Mouse (Mus musculus): ENCODE data around the gene Olfr716. TPM values are rescaled to one million over a fixed set of nuclear protein-coding genes. Genes with fewer than 3 reads are reported as not detected.
"Not testable (repeated sequence)": the region's sequence is repeated elsewhere in the genome, so short reads cannot be mapped to it uniquely, and the experiment has no call there.

Olfr716 gene
- polyA plus RNA-seq (2015; fragmentation: Nextera tagmentation; extraction: Ambion mirVana), result not detected in 2 replicates

DNA sequence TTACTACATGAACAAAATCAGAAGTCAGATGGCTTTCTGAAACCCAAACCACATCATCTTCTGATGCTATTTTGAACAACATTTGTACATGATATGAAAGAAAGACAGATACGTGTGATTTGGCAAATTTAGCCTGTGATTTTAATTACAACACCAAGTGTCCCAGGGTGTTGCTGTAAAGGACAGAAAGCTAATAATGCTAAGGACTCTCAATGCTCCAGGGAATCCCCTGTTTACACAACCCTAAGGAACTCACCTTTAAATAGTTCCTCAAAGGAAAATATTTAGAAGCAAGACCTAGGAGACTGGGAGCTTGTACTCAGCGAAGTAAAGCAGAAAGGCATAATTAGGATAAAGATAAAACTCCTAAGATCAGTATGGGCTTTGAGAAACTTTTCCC is at the start of gene Olfr716:
Gene Olfr716, plus strand, starts transcription at position 301 of the 400 bp plus-strand sequence.
- H3K4me3 ChIP-seq; H3K27ac ChIP-seq; H3K36me3 ChIP-seq (replicated peaks); ATAC-seq (replicated peaks); H3K9me3 ChIP-seq; H3K27me3 ChIP-seq (replicated peaks); H3K4me2 ChIP-seq; H3K4me1 ChIP-seq; H3K9ac ChIP-seq: not testable (repeated sequence)
- 75% methylated on average over 2 of the region's 2 CpGs for WGBS

DNA sequence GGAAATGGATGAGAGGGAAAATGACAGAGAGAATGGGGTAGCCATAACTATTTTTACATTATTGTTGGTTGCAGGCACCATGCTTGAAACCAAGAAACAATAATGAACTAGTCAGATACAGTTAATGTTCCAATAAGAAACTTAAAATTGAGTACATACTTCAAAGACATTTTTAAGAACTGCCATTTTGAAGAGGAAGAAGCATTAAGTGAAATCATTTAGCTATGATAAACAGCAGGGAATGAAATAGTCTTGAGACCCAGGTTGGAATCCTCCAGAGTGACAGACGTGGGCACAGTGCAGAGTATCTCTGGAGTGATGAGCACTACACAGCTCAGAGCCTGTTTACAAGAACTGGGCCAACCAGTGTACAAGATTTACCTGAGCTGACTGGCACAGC is 45.2 kb upstream of the Olfr716 start, which contains the start of gene Olfr17:
Gene Olfr17, plus strand, starts transcription at position 301 of the 400 bp plus-strand sequence.
- no peak for ATAC-seq (replicated peaks)
- no peak within 1 kb of the TSS for H3K4me2 ChIP-seq
- no peak within 1 kb of the TSS for H3K9ac ChIP-seq
- H3K4me3 ChIP-seq, result no peak within 1 kb of the TSS
- H3K36me3 ChIP-seq (replicated peaks), result no peaks in the 10 kb centered on the region
- H3K9me3 ChIP-seq, result no peaks in the 10 kb centered on the region
- H3K27me3 ChIP-seq (replicated peaks), result no peaks in the 10 kb centered on the region
- H3K27ac ChIP-seq, result no peak within 1 kb of the TSS
- no peaks in the 10 kb centered on the region for H3K4me1 ChIP-seq
- 45% methylated on average over 1 of the region's 1 CpGs for WGBS

DNA sequence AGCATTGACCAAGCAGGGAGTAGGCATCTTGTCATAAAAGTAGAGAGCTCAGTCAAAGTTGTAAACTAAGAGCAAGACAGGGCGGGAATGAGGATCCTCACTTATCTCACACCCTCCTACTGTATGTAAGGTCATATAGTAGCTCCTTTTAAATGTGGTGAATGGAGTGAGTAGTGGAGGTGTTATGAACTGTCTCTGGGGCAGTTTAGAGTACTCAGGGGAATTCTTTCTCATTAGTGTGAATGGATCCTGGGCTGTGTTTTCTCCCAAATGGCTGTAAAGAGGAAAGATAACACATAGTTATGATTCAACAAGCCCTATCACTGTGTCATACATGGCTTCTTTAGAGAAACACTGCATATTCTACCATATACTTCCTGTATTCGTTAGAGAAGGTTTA is 27.9 kb upstream of the Olfr716 start, which contains the start of gene Olfr715b:
Gene Olfr715b, minus strand, starts transcription at position 101 of the 400 bp plus-strand sequence.
- 89% methylated on average over 2 of the region's 2 CpGs for WGBS

DNA sequence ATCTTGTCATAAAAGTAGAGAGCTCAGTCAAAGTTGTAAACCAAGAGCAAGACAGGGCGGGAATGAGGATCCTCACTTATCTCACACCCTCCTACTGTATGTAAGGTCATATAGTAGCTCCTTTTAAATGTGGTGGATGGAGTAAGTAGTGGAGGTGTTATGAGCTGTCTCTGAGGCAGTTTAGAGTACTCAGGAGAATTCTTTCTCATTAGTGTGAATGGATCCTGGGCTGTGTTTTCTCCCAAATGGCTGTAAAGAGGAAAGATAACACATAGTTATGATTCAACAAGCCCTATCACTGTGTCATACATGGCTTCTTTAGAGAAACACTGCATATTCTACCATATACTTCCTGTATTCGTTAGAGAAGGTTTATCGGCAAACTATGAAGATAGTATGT is 7.1 kb upstream of the Olfr716 start, which contains the start of gene Olfr715:
Gene Olfr715, minus strand, starts transcription at position 101 of the 400 bp plus-strand sequence.
- 90% methylated on average over 3 of the region's 3 CpGs for WGBS
- not testable (repeated sequence) for ATAC-seq (replicated peaks)

More for the DNA sequence above, 27.9 kb upstream of the Olfr716 start, which contains the start of gene Olfr715b:
- not testable (repeated sequence) for H3K4me1 ChIP-seq; H3K9me3 ChIP-seq; H3K9ac ChIP-seq; H3K36me3 ChIP-seq (replicated peaks); H3K4me2 ChIP-seq; H3K4me3 ChIP-seq; H3K27me3 ChIP-seq (replicated peaks); ATAC-seq (replicated peaks); H3K27ac ChIP-seq

DNA sequence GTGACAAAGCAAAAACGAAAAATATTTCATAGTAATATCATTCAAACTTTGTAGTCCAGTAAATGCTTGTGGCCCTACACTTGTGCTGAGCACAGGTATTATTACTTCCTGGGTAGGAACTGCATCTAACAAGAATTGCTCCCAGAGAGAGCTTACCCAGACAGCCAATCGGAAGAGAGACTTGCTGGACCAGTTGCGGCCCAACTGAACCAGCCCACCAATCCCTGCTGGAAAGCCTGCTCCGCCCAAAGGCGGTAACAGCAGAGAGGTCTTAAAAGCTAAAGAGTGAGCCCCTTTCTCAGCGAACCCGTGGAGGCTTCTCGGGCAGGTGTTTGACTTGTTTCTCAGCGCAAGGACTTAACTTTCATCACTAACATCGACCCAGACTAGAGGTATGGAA is 28.6 kb downstream of the Olfr716 start, which contains the start of gene Nlrp14:
Gene Nlrp14, plus strand, starts transcription at position 301 of the 400 bp plus-strand sequence.
- Histone ChIP-seq H3K4me2 (no peak within 1 kb of the TSS), H3K4me1 (no peaks in the 10 kb centered on the region), H3K36me3 (replicated peaks) (no peaks in the 10 kb centered on the region), H3K4me3 (no peak within 1 kb of the TSS), H3K27me3 (replicated peaks) (no peaks in the 10 kb centered on the region), H3K9ac (no peak within 1 kb of the TSS), H3K9me3 (no peaks in the 10 kb centered on the region), H3K27ac (no peak within 1 kb of the TSS)
- WGBS, result 86% methylated on average over 10 of the region's 10 CpGs
- ATAC-seq (replicated peaks), result no peak

More for the DNA sequence above, 7.1 kb upstream of the Olfr716 start, which contains the start of gene Olfr715:
- H3K4me3 ChIP-seq; H3K27me3 ChIP-seq (replicated peaks); H3K4me1 ChIP-seq; H3K36me3 ChIP-seq (replicated peaks); H3K27ac ChIP-seq; H3K9me3 ChIP-seq; H3K4me2 ChIP-seq; H3K9ac ChIP-seq: not testable (repeated sequence)

GRCm38 (mm10) chr7:107180406-107180805 is 42.3 kb downstream of the Olfr716 start:
- Histone ChIP-seq H3K9me3 (no peaks in the 10 kb centered on the region), H3K4me2 (no peak overlapping the region), H3K4me3 (no peak overlapping the region), H3K4me1 (no peaks in the 10 kb centered on the region), H3K27ac (no peak overlapping the region), H3K9ac (no peak overlapping the region), H3K27me3 (replicated peaks) (no peaks in the 10 kb centered on the region), H3K36me3 (replicated peaks) (no peaks in the 10 kb centered on the region)
- no peak for ATAC-seq (replicated peaks)
- WGBS, result 48% methylated on average over 2 of the region's 2 CpGs

Other genes starting within 250 kb of the Olfr716 start
- gene Olfr707, start 237.1 kb upstream of the Olfr716 start, polyA plus RNA-seq (2015; fragmentation: Nextera tagmentation; extraction: Ambion mirVana), result not detected in 2 replicates
- gene Olfr1532-ps1, start 230.3 kb upstream of the Olfr716 start, polyA plus RNA-seq (2015; fragmentation: Nextera tagmentation; extraction: Ambion mirVana), result not detected in 2 replicates
- gene Olfr709-ps1, start 206.1 kb upstream of the Olfr716 start, polyA plus RNA-seq (2015; fragmentation: Nextera tagmentation; extraction: Ambion mirVana), result not detected in 2 replicates
- gene Olfr710, start 190.0 kb upstream of the Olfr716 start, polyA plus RNA-seq (2015; fragmentation: Nextera tagmentation; extraction: Ambion mirVana), result not detected in 2 replicates
- gene Olfr6, start 174.4 kb upstream of the Olfr716 start, polyA plus RNA-seq (2015; fragmentation: Nextera tagmentation; extraction: Ambion mirVana), result not detected in 2 replicates
- not detected in 2 replicates for gene Olfr711, start 162.9 kb upstream of the Olfr716 start, polyA plus RNA-seq (2015; fragmentation: Nextera tagmentation; extraction: Ambion mirVana)
- not detected in 2 replicates for gene Olfr2, start 132.3 kb upstream of the Olfr716 start, polyA plus RNA-seq (2015; fragmentation: Nextera tagmentation; extraction: Ambion mirVana)
- gene Olfr713, start 107.2 kb upstream of the Olfr716 start, polyA plus RNA-seq (2015; fragmentation: Nextera tagmentation; extraction: Ambion mirVana), result not detected in 2 replicates
- not detected in 2 replicates for gene Olfr714, start 67.3 kb upstream of the Olfr716 start, polyA plus RNA-seq (2015; fragmentation: Nextera tagmentation; extraction: Ambion mirVana)
- not detected in 2 replicates for gene Olfr17, start 45.1 kb upstream of the Olfr716 start, polyA plus RNA-seq (2015; fragmentation: Nextera tagmentation; extraction: Ambion mirVana)
- not detected in 2 replicates for gene Olfr715b, start 28.0 kb upstream of the Olfr716 start, polyA plus RNA-seq (2015; fragmentation: Nextera tagmentation; extraction: Ambion mirVana)
- gene Olfr715, start 7.2 kb upstream of the Olfr716 start, polyA plus RNA-seq (2015; fragmentation: Nextera tagmentation; extraction: Ambion mirVana), result not detected in 2 replicates
- not detected in 2 replicates for gene Nlrp14, start 28.7 kb downstream of the Olfr716 start, polyA plus RNA-seq (2015; fragmentation: Nextera tagmentation; extraction: Ambion mirVana)
- gene Rbmxl2, start 71.1 kb downstream of the Olfr716 start, polyA plus RNA-seq (2015; fragmentation: Nextera tagmentation; extraction: Ambion mirVana), result not detected in 2 replicates
- gene Syt9, start 232.4 kb downstream of the Olfr716 start, polyA plus RNA-seq (2015; fragmentation: Nextera tagmentation; extraction: Ambion mirVana), result 10.0 and 12.1 TPM in 2 replicates

Measured in midbrain, embryonic 15.5 days (tissue).